Mouse (Mus musculus) left cerebral cortex, adult 18-20 months (tissue): ENCODE measurements around the gene Gm45713. TPM values are rescaled to one million over a fixed set of nuclear protein-coding genes. Genes with fewer than 3 reads are reported as not detected.
"Not testable (repeated sequence)": the region's sequence is repeated elsewhere in the genome, so short reads cannot be mapped to it uniquely, and the experiment has no call there.

Source experiments
- DNase-seq, 2 experiments: peaks; one replicate each; pipeline ENCODE4 v3.0.0; 2021 to 2022; ENCODE audit warnings: low spot score in 2 of 2, mixed read lengths in 1 of 2
- total RNA-seq, 2 experiments: library from RNA; stranded (reverse); gene quantifications; 2 replicates each; pipeline ENCODE4 v1.2.3; 2021

The Gm45713 gene
- total RNA-seq, 2 experiments from 2014 or later, result not detected

DNA sequence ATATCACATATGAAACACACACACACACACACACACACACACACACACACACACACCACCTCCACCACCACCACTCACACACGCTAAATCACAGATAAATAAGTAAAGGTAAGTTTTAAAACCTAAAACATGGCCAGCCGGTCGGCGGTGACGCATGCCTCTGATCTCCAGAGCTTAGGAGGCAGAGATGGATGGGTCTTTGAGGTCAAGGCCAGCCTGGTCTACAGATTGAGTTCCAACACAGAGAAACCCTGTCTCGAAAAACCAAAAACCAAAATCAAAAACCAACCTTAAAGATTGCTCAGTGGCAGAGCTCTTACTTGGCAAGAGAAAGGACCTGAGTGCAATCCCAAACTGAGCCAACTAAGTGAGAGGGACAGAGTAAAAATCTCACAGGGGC lies 36.0 kb downstream of the Gm45713 start:
- no peak for DNase-seq

DNA sequence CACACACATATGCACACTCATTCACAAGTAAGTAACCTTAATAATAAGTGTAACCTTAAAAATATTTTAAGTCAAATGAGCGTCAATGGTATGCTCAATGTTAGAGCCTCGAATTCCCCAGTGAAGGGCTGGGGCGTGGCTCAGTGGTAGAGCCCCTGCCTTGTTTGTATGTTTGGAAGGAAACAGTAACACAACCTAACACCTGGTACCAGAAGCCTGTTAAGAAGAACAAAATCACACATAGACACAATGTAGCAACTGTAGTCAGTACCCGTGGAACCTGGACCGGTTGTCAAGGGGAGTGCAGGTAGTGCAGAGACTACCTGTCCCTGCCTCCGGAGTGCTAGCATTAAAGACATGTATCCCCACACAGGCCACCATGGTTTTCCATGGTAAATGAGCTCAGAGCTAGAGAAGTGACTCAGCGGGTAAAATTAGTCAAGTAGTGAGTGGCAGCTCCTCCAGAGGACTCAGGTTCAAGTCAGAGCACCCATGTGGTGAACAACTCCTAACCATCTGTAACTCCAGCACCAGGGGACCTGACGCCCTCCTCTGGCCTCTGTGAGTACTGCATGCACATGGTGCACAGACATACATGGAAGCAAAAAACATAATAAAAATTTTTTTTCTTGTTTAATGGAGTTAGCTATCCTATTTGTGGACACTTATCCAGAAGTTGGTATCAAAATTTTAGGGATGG lies 37.3 kb downstream of the Gm45713 start:
- no peak for DNase-seq

DNA sequence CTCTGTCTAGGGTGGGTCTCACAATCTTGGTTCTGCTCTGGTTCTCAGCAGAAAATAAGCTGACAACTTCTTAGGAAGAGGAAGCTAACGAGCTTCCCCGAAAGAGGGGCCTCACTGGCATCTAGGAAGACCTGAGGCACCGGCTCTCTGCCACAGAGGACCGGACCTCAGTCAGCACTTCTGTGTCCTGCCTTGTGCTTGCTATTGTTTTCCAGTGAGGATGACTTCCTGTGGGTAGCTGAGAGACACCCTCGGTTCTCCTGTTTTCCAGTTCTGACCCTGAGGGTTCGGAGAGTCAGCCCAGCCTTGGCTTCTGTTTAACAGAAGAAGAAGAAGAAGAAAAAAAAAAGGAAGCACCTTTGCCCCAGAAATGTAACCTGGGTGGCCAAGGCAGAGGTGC lies 38.6 kb downstream of the Gm45713 start:
- no peak for DNase-seq

DNA sequence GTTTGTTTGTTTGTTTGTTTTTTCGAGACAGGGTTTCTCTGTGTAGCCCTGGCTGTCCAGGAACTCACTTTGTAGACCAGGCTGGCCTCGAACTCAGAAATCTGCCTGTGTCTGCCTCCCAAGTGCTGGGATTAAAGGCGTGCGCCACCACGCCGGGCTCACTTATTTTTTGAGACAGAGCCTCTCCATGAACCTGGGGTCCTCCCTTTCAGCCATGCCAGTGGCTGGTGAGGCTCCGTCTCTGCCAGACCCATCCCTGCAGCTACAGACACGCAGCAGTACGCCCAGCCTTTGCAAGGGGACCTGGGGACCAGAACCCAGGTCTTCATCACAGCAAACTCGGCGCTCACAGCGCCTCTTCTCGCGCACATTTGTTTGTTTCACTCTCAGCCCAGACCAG lies 40.1 kb downstream of the Gm45713 start:
- DNase-seq, result not testable (repeated sequence)

DNA sequence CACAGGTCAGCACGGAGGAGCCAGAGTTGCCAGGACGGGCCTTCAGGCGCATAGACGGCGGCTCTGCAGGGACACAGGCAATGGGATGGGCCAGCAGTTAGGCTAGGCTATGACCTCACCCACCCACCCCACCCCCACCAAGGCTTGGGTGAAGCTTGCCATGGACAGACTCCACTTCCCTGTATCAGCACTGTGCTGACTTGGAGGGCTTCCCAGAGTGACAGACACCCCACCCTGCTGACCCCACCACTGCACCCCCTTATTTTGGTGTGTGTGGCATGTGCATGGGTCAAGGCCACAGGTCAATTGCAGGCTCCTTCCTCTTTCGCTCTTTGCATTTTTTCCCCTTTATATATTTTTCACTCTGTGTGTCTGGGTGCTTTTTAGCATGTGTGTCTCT lies 40.7 kb downstream of the Gm45713 start:
- no peak for DNase-seq

DNA sequence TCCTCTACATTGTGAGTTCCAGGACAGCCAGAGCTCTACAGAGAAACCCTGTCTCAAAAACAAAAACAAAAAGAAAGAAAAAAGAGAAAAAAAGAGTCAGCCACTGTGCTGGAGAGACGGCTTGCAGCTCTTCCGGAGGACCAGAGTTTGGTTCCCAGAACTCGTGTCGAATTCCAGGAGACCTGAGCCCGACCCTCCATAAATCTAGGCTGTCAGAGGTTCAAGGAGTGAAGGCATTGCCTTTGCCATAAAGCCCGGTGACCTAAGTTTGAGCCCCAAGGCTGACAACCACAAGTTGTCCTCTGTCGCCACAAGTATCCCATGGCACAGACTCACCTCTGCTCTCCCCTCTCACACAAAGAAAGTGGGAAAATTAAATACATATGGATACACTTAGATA lies 41.9 kb downstream of the Gm45713 start:
- DNase-seq, result no peak

DNA sequence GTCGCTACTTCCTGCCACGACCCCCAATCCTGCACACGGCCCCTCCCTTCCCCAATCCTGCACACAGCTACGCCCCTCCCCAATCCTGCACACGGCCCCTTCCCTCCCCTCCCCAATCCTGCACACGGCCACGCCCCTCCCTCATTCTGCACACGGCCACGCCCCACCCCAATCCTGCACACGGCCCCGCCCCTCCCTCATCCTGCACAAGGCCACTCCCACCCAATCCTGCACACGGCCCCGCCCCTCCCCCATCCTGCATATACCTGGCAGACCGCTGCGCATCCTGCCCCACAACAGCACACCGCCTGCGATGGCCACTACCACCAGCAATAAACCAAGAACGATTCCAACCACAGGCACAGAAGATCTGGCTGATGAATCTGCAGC lies 42.5 kb downstream of the Gm45713 start:
- no peak for DNase-seq

DNA sequence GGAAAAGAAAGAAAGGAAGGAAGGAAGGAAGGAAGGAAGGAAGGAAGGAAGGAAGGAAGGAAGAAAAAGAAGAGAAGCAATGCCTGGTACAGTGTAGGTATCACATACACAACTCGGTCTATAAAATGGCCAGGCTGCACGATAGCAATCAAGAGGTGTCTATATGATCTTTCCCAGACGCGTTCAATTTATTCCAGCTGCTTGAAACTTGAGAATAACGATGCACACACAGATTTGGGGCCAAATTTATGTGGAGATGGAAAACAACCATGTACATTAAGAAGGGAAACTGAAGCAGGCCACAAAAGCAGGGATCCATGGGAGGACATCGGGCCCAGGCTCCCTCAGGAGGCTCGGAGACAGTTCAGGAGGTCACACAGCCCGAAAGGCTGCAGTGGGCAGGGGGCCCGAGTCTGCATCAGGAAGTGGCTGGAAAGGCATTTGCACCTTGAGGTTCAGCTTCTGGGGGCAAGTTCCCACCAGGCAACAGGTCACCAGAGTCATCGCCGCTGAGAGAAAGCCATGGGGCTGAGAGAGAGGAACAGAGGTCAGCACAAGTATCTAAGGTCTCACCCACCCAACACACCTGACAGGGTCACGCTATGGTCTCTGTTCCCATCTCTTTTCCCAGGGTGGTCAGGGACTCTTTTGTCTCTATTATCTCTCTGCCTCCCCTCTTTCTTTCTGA lies 43.1 kb downstream of the Gm45713 start:
- no peak for DNase-seq

DNA sequence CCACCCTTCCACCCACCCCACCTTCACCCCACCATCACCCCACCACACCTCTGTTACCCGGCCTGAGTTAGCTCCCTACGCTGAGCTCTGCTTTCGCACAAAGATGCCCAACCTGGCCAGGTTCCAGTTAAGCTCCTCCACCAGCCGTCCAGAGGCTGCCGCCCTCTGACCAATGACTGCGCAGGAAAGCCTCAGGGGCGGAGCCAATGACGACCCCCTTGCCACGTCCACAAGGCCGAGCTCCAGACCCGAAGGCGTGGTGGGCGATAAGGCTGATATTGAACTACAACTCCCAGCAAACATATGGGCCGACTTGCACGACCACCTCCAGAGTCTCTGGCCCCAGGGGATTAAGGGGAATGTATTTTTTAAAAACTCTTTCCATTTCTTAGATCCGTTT lies 44.0 kb downstream of the Gm45713 start, which contains the start of gene Rcn3:
Gene Rcn3, minus strand, starts transcription at position 174 of the 400 bp plus-strand sequence.
- DNase-seq, result no peak

DNA sequence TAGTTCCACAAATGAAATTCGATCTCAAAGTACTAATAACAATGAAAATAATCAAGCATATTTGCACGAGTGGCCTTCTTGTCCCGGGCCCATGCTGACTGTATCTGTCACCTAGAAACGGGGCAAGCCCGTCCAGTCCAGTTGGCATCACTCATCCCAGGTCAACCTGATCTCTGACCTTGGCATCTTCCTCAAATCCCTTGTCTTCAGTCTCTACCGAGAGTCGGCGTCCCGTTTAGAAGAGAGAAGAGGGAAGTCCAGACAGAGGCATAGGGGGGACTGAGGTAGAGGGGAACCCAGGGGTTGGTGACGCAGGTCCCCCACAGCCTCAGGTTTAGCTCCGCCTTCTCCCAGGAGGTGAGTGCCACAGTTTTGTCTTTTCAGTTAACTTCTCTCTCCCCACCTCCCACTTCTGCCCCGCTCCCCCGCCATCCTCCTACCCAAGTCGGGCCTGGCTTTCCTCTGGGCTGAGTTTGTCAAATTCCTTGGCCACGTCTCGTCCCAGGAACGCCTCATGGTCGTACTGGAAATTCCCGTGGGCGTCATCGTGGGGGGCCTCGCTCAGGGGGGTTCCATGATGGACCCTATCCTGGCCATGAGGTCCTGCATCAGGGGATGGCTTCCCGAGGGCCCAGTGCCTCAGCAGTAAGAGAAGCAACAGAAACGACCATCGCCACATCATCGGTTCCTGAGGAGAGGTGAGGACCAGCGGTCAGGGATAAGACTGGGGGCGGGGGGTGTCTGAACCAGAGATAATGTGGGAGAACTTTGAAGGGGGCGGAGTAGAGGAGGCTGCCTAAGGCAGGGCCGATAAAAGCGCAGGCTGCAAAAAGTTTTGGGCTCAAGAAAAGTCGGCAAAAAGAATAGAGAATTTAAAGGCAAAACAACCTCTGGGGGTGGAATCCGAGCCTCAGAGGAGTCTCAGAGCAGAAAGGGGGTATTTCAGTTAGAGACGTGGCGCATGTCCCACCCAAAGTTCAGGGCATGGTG lies 44.7 kb downstream of the Gm45713 start:
- no peak for DNase-seq

DNA sequence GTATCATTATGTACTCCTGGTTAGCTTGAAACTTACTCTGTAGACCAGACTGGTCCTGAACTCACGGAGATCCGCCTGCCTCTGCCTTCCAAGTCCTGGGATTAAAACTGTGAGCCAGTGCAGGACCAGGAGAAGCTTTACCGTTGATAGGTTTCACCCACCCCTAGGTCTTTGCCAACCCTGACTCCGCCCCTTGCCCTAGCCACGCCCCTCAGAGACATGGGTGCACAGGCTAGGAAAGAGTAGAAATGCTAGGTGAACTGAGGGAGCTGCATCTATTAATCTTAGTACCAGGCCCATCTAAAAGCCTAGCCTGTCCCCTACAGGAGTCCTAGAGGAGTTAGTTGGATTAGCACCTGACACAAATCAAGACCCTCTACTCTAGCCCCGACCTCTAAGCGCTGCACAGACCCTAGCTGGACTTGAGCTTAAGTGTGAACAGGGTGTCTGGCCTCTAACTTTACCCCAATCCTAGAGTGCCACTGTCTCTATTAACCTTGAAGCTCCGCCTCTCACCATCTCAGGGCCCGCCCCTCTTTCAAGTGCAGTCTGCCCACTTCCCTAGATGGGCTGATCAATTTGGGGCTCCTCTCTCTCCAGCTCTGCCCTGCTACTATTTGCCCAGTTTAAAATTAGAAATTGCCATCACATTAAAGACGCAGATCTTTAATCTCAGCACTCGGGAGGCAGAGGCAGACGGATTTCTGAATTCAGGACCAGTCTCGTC lies 45.6 kb downstream of the Gm45713 start:
- no peak for DNase-seq

DNA sequence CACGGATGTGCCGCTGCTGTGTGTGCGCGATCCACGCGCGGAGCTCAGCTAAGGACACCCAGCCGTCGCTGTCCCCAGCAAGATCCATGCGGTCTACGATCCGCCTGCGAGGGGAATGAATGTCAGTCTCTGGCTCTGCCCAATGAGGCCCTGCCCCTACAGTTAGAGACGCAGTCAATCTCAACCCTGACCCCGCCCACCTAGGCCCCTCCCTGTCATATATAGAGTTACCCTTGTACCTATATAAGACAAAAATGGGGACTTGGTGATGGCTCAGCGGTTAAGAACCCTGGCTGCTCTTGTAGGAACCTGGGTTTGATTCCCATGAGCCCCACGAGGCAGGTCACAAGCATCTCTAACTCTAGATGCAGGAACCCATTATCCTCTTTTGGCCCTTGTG lies 47.4 kb downstream of the Gm45713 start:
- DNase-seq, result no peak

DNA sequence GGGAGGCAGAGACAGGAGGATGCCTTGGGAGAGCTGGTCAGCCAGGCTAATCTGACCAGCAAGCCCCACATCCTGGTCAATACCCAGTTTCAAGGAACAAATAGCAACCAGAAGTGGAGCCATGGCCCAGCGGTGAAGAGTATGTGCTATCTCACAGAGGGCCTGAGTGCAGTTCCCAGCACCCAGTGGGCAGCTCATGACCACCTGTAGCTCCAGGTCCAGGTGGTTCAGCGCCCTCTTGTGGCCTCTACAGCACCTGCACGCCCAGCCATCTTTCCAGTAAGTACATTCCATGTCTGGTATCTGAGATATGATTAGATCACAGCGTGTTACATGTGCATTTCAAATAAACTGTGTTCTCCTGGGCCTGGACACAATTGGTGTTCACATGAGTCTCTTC lies 49.9 kb downstream of the Gm45713 start:
- no peak for DNase-seq

DNA sequence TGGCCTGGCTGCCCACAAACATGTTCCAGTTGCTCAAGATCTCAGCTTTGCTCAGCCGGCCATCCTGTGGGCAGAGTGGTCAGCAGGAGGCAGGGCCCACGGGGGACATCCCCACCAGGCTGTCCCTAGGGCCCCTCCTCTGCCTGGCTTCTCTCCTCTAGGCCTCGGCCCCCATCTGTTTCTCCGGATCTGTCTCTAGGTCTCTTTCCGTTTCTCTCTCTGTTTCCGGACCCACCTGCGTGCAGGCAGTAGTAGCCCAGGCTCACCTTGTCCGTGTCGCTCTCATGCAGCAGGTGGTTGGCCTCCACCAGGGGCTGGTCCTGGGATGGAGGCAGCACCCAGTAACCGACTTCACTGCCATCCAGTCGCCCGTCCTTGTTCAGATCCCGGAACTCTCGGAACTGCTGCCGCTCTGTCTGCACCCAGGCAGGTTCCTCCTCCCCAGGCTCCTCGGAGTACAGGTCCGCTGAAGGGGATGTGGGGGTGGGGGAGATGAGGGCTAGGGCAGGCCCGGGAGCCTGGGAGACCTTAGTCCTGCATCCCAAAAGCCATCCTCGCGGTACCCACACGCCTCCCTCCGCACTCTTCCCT lies 52.6 kb downstream of the Gm45713 start:
- DNase-seq, result no peak

DNA sequence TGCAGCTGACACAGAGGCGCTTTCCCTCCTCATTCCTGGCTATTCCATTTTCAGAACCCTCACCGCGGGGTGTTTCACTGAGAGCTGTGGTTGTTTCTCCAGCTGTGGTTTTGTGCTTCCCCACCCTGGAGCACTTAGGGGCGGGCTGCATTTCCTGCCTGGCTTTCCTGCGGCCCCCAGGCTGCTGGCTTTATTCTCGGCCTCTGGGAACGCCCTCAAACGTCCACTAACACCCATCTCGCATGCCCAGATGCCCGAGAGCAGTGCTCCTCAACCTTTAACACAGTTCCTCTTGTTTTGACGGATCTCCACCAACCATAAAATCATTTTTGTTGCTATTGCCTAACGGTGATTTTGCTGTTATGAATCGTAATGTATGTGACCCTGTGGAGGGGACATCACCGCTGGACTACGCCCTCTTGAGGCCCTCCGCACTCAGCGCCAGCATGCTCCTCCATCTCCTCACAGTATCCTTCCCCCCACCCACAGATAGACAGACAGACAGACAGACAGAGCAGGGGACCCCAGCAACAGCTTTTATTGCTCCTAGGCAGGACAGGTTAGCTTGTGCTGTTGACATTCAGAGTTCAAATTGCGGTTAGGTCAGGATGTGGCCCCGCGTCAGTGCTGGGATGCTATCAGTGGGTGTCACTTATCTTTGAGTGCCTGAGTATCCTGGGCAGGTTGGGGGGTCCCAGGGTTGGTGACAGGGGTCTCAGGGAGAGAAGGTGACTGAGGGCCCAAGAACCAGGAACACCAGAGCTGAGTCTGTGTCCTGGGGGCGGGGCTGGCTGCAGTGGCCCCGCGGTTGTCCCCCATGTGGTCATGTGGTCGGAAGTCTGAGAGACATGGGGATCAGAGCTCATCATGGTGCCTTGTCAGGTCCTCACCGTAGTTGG lies 53.4 kb downstream of the Gm45713 start:
- DNase-seq, result no peak

DNA sequence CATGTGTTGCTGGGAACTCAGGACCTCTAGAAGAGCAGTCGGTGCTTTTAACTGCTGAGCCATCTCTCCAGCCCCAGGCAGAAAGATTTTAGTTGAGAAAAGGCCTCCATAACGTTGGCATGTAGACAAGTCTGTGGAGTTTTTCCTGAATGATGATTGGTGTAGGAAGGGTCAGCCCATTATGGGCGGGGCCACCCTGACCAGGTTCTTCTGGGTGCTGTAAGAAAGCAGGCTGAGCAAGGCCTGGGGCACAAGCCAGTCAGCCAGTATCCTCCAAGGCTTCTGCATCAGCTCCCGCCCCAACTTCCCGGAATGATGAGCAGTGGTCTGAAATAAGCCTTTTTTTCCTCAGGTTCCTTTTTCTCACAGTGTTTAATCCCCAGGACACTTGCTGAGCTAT lies 55.0 kb downstream of the Gm45713 start:
- DNase-seq, result no peak

DNA sequence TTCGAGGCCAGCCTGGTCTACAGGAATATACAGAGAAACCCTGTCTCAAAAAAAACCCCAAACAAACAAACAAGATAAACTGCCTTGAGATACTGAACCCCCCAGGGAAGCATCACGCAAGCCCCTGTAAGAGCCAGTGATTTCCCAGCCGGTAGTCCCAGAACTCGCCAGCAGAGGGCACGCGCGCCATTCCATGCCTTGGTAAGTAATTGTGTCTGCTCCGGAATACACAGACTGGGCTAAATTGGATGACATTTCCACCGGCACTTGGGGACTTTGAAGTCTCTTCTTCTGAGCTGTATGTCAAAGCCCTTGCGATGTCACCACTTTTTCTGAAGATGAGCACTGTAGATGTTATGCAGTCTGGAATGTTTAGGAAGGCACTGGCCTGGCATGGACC lies 56.2 kb downstream of the Gm45713 start:
- DNase-seq, result peak; percentile 89 to 95

DNA sequence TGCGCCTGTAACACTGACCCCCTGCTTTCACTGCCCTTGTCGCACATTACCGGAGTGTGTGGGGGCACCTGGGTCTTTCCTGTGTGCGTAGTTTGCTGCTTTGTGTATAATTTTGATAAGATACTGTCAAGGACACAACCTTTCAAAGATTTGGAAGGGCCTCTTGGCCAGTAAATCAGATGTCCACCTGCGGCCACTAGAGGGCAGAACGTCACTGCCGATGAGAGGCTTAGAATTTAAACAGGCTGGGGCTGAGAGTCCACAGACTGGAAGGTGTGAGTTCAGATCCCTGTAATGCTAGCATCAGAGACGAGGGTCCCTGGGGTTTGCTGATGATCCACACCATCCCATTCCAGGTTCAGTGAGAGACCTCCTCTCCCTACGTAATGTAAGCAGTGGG lies 57.5 kb downstream of the Gm45713 start:
- peak; percentile 63 to 71 for DNase-seq

DNA sequence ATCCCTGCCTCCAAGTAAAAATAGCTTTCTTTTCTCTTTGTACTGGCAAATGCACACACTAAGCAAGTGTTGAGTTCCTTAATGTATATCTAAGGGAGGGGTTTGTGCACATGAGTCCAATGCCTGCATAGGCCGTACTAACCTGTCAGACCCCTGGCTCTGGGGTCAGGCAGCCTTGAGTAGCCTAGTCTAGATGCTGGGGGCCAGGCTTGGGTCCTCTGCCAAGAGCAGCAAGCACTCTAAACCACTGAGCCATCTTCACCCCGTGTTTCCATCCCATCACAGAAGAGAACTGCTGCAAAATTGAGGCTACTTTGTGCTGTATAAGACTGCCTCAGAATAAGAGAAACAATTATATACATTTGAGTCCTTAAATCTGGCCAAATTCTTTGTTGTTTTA lies 58.2 kb downstream of the Gm45713 start:
- DNase-seq, result no peak

DNA sequence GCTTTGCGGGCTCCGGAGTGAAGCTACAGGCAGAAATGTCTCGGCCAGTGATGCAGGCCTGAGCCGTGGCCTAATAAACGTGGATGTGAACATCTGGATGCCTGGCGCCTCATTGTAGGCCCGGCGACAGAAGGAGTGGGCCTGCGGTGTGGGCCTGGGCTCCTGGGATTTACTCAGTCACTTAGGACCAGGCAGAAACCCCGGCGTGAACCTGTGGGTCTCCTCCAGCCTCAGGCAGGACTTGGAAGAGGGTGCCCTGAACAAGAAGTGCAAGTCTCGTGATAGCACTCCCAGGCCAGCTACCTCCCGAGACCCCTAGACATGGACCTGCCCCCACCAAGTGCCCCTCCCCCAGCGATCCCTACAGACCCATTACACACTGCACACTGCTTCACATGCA lies 58.7 kb downstream of the Gm45713 start:
- no peak for DNase-seq
